ENCODE assay signal across 11 mouse cellular contexts in the genomic region with DNA sequence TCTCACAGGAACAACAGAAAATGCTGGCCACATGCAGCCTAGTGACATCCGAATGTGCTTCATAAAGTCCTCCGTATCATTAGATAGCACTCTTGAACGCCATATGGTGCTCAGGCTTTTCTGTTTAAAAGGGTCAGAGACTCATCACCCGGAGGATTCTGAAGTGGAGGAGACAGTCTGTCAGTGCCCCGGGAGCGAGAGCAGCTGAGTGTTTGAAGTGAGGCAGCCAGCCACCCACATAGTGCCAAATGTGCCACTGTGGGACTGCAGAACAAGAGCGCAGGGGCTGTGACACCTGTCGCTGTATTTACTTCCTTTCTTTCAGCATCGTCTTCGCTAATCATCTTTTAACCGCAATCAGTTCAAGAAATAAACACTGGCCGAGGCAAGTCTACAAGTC. TPM values are rescaled to one million over a fixed set of nuclear protein-coding genes. Genes with fewer than 3 reads are reported as not detected.
DNase-seq lines count a peak whose midpoint lies in the region; TF ChIP-seq lines count a peak whose summit lies in the region.
"Had no signal": no experiment of that assay in that cellular context is flagged by ENCODE, and none has a peak within 500 bp of the region (broad histone marks: within the 10 kb centered on the region; RNA-seq: fewer than 3 reads in every experiment).

No protein-coding gene starts in this region.

- H3K27ac ChIP-seq in layer of hippocampus, adult 2 months: peak overlapping the region; percentile 51; the same call in 1 of the 2 replicates

- no peak for TF ChIP-seq CTCF in layer of hippocampus, adult 2 months (conservative IDR thresholded peaks at IDR 0.05)

- DNase-seq in right cerebral cortex, adult 18-20 months: peak; percentile 23
- DNase-seq in right cerebral cortex, postnatal 10 days (ENCODE audit: low spot score in 2 of 2): no peak
- DNase-seq in cerebellum, postnatal 25 days: peak; percentile 65 to 72
- DNase-seq in layer of hippocampus, adult 2 months (ENCODE audit: low spot score in 2 of 2): peak; percentile 20 to 58
- peak; percentile 23 for DNase-seq in retina, postnatal 7 days (ENCODE audit: low read depth, low spot score)
- DNase-seq in urinary bladder, postnatal 25 days (ENCODE audit: low spot score): no peak
- no peak for DNase-seq in liver
- no peak for DNase-seq in B cell, adult 2 months
- DNase-seq: adrenal gland, adult 8-10 months; gastrocnemius, postnatal 14 days; liver, postnatal 0 days had no signal

- no peak overlapping the region for H3K4me3 ChIP-seq in layer of hippocampus, adult 2 months

RNA-seq across cellular contexts. Expression of a gene that starts 43.6 kb away (rescaled TPM):
- 10 to 100 TPM; 10.5 to 14.6 TPM for total RNA-seq in layer of hippocampus, adult 2 months (2021)

Comparison
In these comparisons a context has a peak if more than half of its experiments do, and no peak if none do; other contexts are left out.
1. DNase-seq: peak in right cerebral cortex, adult 18-20 months (single experiment), cerebellum, postnatal 25 days (2 of 2), layer of hippocampus, adult 2 months (2 of 2) and retina, postnatal 7 days (single experiment); none in right cerebral cortex, postnatal 10 days (0 of 2), urinary bladder, postnatal 25 days (single experiment), liver (single experiment) and B cell, adult 2 months (0 of 2).